Mouse (Mus musculus): ENCODE measurements around the gene Gnl1. TPM values are rescaled to one million over a fixed set of nuclear protein-coding genes. Genes with fewer than 3 reads are reported as not detected.

Gene Gnl1
- total and polyA plus RNA-seq, 3 experiments = 15.9 to 33.4 (median 24.3) TPM

GRCm38 (mm10) chr17:36025901-36026300, 46.2 kb downstream of the Gnl1 start:
- Histone ChIP-seq H3K9ac (ENCODE audit: insufficient read depth, low read depth) (no peak overlapping the region), H3K9me3 (replicated peaks; ENCODE audit: low read length) (peaks cover 18% of the 10 kb centered on the region), H3K36me3 (replicated peaks in 1 of 2; ENCODE audit: control insufficient read depth in 1 of 2, insufficient read depth in 1 of 2, low read length in 1 of 2) (peaks cover 10 to 53% of the 10 kb centered on the region in 2 experiments), H3K4me1 (ENCODE audit: control insufficient read depth in 1 of 2, insufficient read depth in 2 of 2) (peaks cover 10 to 24% of the 10 kb centered on the region in 2 experiments), H3K79me2 (replicated peaks; ENCODE audit: control insufficient read depth, extremely low read depth, insufficient read depth, poor library complexity, severe bottlenecking) (peaks cover 33% of the 10 kb centered on the region), H3K4me2 (ENCODE audit: insufficient read depth, low read depth, poor library complexity, severe bottlenecking) (no peak overlapping the region), H3K4me3 (replicated peaks in 1 of 3; ENCODE audit: low read depth in 2 of 3, low read length in 2 of 3, poor library complexity in 1 of 3) (no peak overlapping the region), H3K27ac (ENCODE audit: insufficient read depth, low read depth) (no peak overlapping the region), H3K27me3 (replicated peaks) (no peaks in the 10 kb centered on the region)
- no peak for DNase-seq (ENCODE audit: extremely low read depth)
- in situ Hi-C loops (cut with MboI; ENCODE audit: low pct_ligation_motif_present, low pct_unique_long_range_greater_than_20kb, low sequenced_read_pairs) = no loop called here
- dilution Hi-C loops (cut with MboI; ENCODE audit: extremely low pct_ligation_motif_present, extremely low pct_unique_long_range_greater_than_20kb, low sequenced_read_pairs) = no loop called here
- TF ChIP-seq USF1 (IDR thresholded peaks at IDR 0.05; ENCODE audit: low read depth, low read length) (no peak), MXI1 (IDR thresholded peaks at IDR 0.05; ENCODE audit: low read depth, low read length) (no peak), ZNF384 (IDR thresholded peaks at IDR 0.05; ENCODE audit: low read depth, low read length) (no peak), MYC (IDR thresholded peaks at IDR 0.05; ENCODE audit: low read depth, low read length) (no peak), NELFE (IDR thresholded peaks at IDR 0.05; ENCODE audit: low read depth, low read length) (no peak), POLR2A (IDR thresholded peaks at IDR 0.05; ENCODE audit: low read depth, low read length) (no peak), HCFC1 (IDR thresholded peaks at IDR 0.05; ENCODE audit: low read depth, low read length) (no peak), ETS1 (conservative IDR thresholded peaks at IDR 0.05; ENCODE audit: low read depth, low read length) (no peak), EP300 (IDR thresholded peaks at IDR 0.05; ENCODE audit: low read length) (no peak), MAZ (IDR thresholded peaks at IDR 0.05; ENCODE audit: low read depth, low read length) (no peak), CTCF (conservative IDR thresholded peaks at IDR 0.05 in 1 of 2, IDR thresholded peaks at IDR 0.05 in 1 of 2; ENCODE audit: low read depth in 2 of 2, low read length in 2 of 2) (no peak), CHD1 (IDR thresholded peaks at IDR 0.05; ENCODE audit: low read depth, low read length) (no peak), JUN (IDR thresholded peaks at IDR 0.05; ENCODE audit: insufficient read depth, low read depth, low read length) (no peak), ZKSCAN1 (IDR thresholded peaks at IDR 0.05; ENCODE audit: borderline replicate concordance, low read depth, low read length) (no peak)

- dilution Hi-C loops (cut with MboI; ENCODE audit: extremely low pct_ligation_motif_present, extremely low pct_unique_long_range_greater_than_20kb, low sequenced_read_pairs) = no loop called here
- Histone ChIP-seq H3K36me3 (replicated peaks in 1 of 2; ENCODE audit: control insufficient read depth in 1 of 2, insufficient read depth in 1 of 2, low read length in 1 of 2) (peaks cover 10 to 49% of the 10 kb centered on the region in 2 experiments), H3K9me3 (replicated peaks; ENCODE audit: low read length) (peaks cover 18% of the 10 kb centered on the region)
Observed at GRCm38 (mm10) chr17:36027663-36028062, 48.0 kb downstream of the Gnl1 start.

More at GRCm38 (mm10) chr17:36027663-36028062, 48.0 kb downstream of the Gnl1 start:
- in situ Hi-C loops (cut with MboI; ENCODE audit: low pct_ligation_motif_present, low pct_unique_long_range_greater_than_20kb, low sequenced_read_pairs) = no loop called here
- H3K27me3 ChIP-seq (replicated peaks) = no peaks in the 10 kb centered on the region
- H3K79me2 ChIP-seq (replicated peaks; ENCODE audit: control insufficient read depth, extremely low read depth, insufficient read depth, poor library complexity, severe bottlenecking) = peaks cover 29% of the 10 kb centered on the region
- H3K4me1 ChIP-seq (ENCODE audit: control insufficient read depth in 1 of 2, insufficient read depth in 2 of 2) = peaks cover 5 to 16% of the 10 kb centered on the region in 2 experiments; a peak in 3 of 4 replicates
- no peak overlapping the region for H3K4me2 ChIP-seq (ENCODE audit: insufficient read depth, low read depth, poor library complexity, severe bottlenecking)
- no peak for TF ChIP-seq RAD21 (IDR thresholded peaks at IDR 0.05; ENCODE audit: low read depth, low read length)
- no peak for TF ChIP-seq ZMIZ1 (IDR thresholded peaks at IDR 0.05; ENCODE audit: low read depth, low read length)
- no peak for TF ChIP-seq JUND (conservative IDR thresholded peaks at IDR 0.05; ENCODE audit: low read depth, low read length)
- TF ChIP-seq ETS1 (conservative IDR thresholded peaks at IDR 0.05; ENCODE audit: low read depth, low read length) = no peak
- TF ChIP-seq GABPA (IDR thresholded peaks at IDR 0.05; ENCODE audit: insufficient replicate concordance, low read depth, low read length) = no peak
- TF ChIP-seq EP300 (IDR thresholded peaks at IDR 0.05; ENCODE audit: low read length) = no peak
- TF ChIP-seq CHD2 (IDR thresholded peaks at IDR 0.05; ENCODE audit: low read length) = no peak
- TF ChIP-seq SIN3A (IDR thresholded peaks at IDR 0.05; ENCODE audit: low read length) = no peak
- TF ChIP-seq ZKSCAN1 (IDR thresholded peaks at IDR 0.05; ENCODE audit: borderline replicate concordance, low read depth, low read length) = no peak
- TF ChIP-seq ZNF384 (IDR thresholded peaks at IDR 0.05; ENCODE audit: low read depth, low read length) = no peak
- TF ChIP-seq POLR2A (IDR thresholded peaks at IDR 0.05; ENCODE audit: low read depth, low read length) = no peak
- no peak for TF ChIP-seq RCOR1 (conservative IDR thresholded peaks at IDR 0.05; ENCODE audit: low read depth, low read length)
- no peak for TF ChIP-seq BHLHE40 (IDR thresholded peaks at IDR 0.05; ENCODE audit: low read depth, low read length)
- TF ChIP-seq MAZ (IDR thresholded peaks at IDR 0.05; ENCODE audit: low read depth, low read length) = no peak
- TF ChIP-seq HCFC1 (IDR thresholded peaks at IDR 0.05; ENCODE audit: low read depth, low read length) = no peak
- TF ChIP-seq PAX5 (IDR thresholded peaks at IDR 0.05; ENCODE audit: low read length) = no peak
- no peak for DNase-seq (ENCODE audit: extremely low read depth)
- H3K9ac ChIP-seq (ENCODE audit: insufficient read depth, low read depth) = no peak overlapping the region
- no peak overlapping the region for H3K4me3 ChIP-seq (replicated peaks in 1 of 3; ENCODE audit: low read depth in 2 of 3, low read length in 2 of 3, poor library complexity in 1 of 3)
- H3K27ac ChIP-seq (ENCODE audit: insufficient read depth, low read depth) = no peak overlapping the region
